Mouse (Mus musculus): ENCODE results near the gene Lyrm7. TPM values are rescaled to one million over a fixed set of nuclear protein-coding genes. Genes with fewer than 3 reads are reported as not detected.

Lyrm7 gene
- polyA plus RNA-seq, 1 experiment from 2014 or later = 9.7 TPM

DNA sequence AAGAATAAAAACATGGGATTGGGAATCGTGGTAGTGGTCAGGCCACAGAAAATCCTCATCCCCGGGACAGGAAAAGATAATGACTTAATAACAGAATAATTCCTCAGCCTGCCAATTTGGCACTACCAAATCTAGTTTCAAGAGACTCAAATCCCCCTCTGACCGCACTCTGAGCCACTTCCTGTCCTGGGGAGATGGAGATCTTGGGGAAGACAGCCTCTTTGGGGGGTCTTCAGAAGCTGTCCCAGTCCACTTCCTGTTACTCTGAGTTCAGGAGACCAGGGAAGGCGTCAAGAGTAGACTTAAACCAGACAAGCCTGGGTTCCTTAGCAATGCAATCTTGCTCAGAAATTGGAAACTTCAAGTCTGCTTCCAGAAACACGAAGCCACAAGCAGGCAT, 15.8 kb downstream of the Lyrm7 start:
- H3K4me1 ChIP-seq (replicated peaks; ENCODE audit: control insufficient read depth, insufficient read depth, low read length) = no peaks in the 10 kb centered on the region
- H3K9me3 ChIP-seq (ENCODE audit: control insufficient read depth, low read length) = no peaks in the 10 kb centered on the region
- H3K27ac ChIP-seq (ENCODE audit: low read depth, low read length) = peak overlapping the region; percentile 77
- ATAC-seq (ENCODE audit: low FRiP score) = no peak
- no peak for DNase-seq (ENCODE audit: low spot score)
- no peak overlapping the region for H3K4me3 ChIP-seq (ENCODE audit: low read depth, low read length)
- H3K9ac ChIP-seq (ENCODE audit: low read depth, low read length) = no peak overlapping the region
- H3K4me2 ChIP-seq (replicated peaks; ENCODE audit: low read depth, low read length) = no peak overlapping the region
- WGBS = 78% methylated on average over 5 of the region's 5 CpGs
- H3K27me3 ChIP-seq (ENCODE audit: control insufficient read depth, insufficient read depth, low read length) = no peaks in the 10 kb centered on the region
- no peaks in the 10 kb centered on the region for H3K36me3 ChIP-seq (ENCODE audit: control insufficient read depth, insufficient read depth, low read length)

- Histone ChIP-seq H3K4me3 (ENCODE audit: low read depth, low read length) (no peak overlapping the region), H3K4me1 (replicated peaks; ENCODE audit: control insufficient read depth, insufficient read depth, low read length) (no peaks in the 10 kb centered on the region), H3K27ac (ENCODE audit: low read depth, low read length) (peak overlapping the region; percentile 77), H3K27me3 (ENCODE audit: control insufficient read depth, insufficient read depth, low read length) (no peaks in the 10 kb centered on the region), H3K9ac (ENCODE audit: low read depth, low read length) (no peak overlapping the region), H3K36me3 (ENCODE audit: control insufficient read depth, insufficient read depth, low read length) (no peaks in the 10 kb centered on the region), H3K4me2 (replicated peaks; ENCODE audit: low read depth, low read length) (no peak overlapping the region), H3K9me3 (ENCODE audit: control insufficient read depth, low read length) (no peaks in the 10 kb centered on the region)
- DNase-seq (ENCODE audit: low spot score) (no peak), ATAC-seq (ENCODE audit: low FRiP score) (no peak)
- WGBS = 51% methylated on average over 9 of the region's 9 CpGs
Observed at GRCm38 (mm10) chr11:54844424-54844823, 16.3 kb downstream of the Lyrm7 start.

DNA sequence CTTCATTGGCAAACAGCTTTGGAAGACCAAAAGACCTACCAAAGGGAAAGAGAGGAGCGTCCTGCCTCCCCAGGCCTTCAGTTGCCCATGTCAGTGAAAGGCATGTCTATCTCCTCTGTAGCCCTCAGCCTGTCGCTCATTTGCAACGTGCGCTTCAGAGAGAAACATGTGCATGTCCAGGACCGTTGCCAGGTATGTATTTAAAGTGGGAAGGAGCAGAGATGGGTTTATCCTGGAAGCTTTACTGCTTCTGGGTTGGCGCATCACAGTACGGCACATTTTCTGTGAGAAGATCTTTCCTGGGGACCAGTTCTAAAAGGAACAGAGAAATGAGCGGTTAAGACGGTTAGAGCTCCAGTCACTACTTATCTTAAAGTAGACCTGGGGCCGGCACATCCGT, 19.8 kb downstream of the Lyrm7 start:
- Histone ChIP-seq H3K4me3 (ENCODE audit: low read depth, low read length) (no peak overlapping the region), H3K4me1 (replicated peaks; ENCODE audit: control insufficient read depth, insufficient read depth, low read length) (no peaks in the 10 kb centered on the region), H3K9ac (ENCODE audit: low read depth, low read length) (no peak overlapping the region), H3K9me3 (ENCODE audit: control insufficient read depth, low read length) (no peaks in the 10 kb centered on the region), H3K27ac (ENCODE audit: low read depth, low read length) (no peak overlapping the region), H3K27me3 (ENCODE audit: control insufficient read depth, insufficient read depth, low read length) (no peaks in the 10 kb centered on the region), H3K4me2 (replicated peaks; ENCODE audit: low read depth, low read length) (no peak overlapping the region), H3K36me3 (ENCODE audit: control insufficient read depth, insufficient read depth, low read length) (no peaks in the 10 kb centered on the region)
- DNase-seq (ENCODE audit: low spot score) (no peak), ATAC-seq (ENCODE audit: low FRiP score) (no peak)
- 93% methylated on average over 11 of the region's 11 CpGs for WGBS

DNA sequence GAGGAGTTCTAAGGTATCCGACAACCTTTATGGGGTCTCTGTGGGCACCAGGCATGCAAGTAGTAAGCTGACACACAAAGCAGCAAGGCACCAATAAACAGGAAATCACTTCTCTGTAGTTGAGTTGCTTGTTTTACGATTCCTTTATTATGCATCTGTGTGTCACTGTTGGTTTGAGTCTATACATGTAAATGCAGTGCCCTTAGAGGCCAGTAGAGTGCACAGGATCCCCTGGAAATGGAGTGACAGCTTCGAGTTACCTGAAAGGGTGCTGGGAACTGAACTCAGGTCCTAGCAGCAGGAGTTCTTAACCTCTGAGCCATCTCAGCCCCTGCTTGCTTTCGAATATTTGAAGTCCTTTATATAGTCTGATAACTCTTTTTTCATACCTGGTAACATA, 21.0 kb downstream of the Lyrm7 start:
- 91% methylated on average over 4 of the region's 4 CpGs for WGBS
- Histone ChIP-seq H3K9me3 (ENCODE audit: control insufficient read depth, low read length) (no peaks in the 10 kb centered on the region), H3K27ac (ENCODE audit: low read depth, low read length) (no peak overlapping the region), H3K4me1 (replicated peaks; ENCODE audit: control insufficient read depth, insufficient read depth, low read length) (no peaks in the 10 kb centered on the region), H3K9ac (ENCODE audit: low read depth, low read length) (no peak overlapping the region), H3K4me2 (replicated peaks; ENCODE audit: low read depth, low read length) (no peak overlapping the region), H3K36me3 (ENCODE audit: control insufficient read depth, insufficient read depth, low read length) (no peaks in the 10 kb centered on the region), H3K4me3 (ENCODE audit: low read depth, low read length) (no peak overlapping the region), H3K27me3 (ENCODE audit: control insufficient read depth, insufficient read depth, low read length) (no peaks in the 10 kb centered on the region)
- DNase-seq (ENCODE audit: low spot score) = no peak
- ATAC-seq (ENCODE audit: low FRiP score) = no peak

- H3K9ac ChIP-seq (ENCODE audit: low read depth, low read length) = no peak overlapping the region
- H3K4me1 ChIP-seq (replicated peaks; ENCODE audit: control insufficient read depth, insufficient read depth, low read length) = no peaks in the 10 kb centered on the region
- no peak overlapping the region for H3K4me2 ChIP-seq (replicated peaks; ENCODE audit: low read depth, low read length)
- H3K27ac ChIP-seq (ENCODE audit: low read depth, low read length) = no peak overlapping the region
- no peak for DNase-seq (ENCODE audit: low spot score)
- 85% methylated on average over 9 of the region's 9 CpGs for WGBS
- no peak for ATAC-seq (ENCODE audit: low FRiP score)
- no peaks in the 10 kb centered on the region for H3K9me3 ChIP-seq (ENCODE audit: control insufficient read depth, low read length)
- H3K36me3 ChIP-seq (ENCODE audit: control insufficient read depth, insufficient read depth, low read length) = no peaks in the 10 kb centered on the region
- no peaks in the 10 kb centered on the region for H3K27me3 ChIP-seq (ENCODE audit: control insufficient read depth, insufficient read depth, low read length)
- H3K4me3 ChIP-seq (ENCODE audit: low read depth, low read length) = no peak overlapping the region
Observed at GRCm38 (mm10) chr11:54836106-54836505, 24.6 kb downstream of the Lyrm7 start.

DNA sequence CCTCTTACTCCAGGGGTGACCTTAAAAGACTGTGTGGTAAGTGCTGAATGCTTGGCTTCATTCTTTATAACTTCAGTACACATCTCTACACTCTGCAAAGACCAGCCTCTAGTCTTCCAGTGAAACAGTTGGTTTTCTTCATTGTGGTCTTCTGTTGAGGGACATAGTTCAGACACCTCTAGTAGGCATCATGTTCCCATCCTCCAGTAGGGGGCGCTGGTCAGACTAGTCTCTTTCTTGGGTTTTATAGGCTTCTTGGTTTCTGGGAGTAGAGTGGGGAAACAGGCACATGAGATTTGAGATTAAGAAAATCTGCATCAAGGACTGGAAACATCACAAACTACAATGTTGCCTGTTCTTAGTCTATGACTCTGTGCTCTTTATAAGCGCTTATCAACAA, 26.1 kb downstream of the Lyrm7 start:
- no peaks in the 10 kb centered on the region for H3K9me3 ChIP-seq (ENCODE audit: control insufficient read depth, low read length)
- no peaks in the 10 kb centered on the region for H3K4me1 ChIP-seq (replicated peaks; ENCODE audit: control insufficient read depth, insufficient read depth, low read length)
- no peak overlapping the region for H3K4me2 ChIP-seq (replicated peaks; ENCODE audit: low read depth, low read length)
- H3K36me3 ChIP-seq (ENCODE audit: control insufficient read depth, insufficient read depth, low read length) = no peaks in the 10 kb centered on the region
- H3K4me3 ChIP-seq (ENCODE audit: low read depth, low read length) = no peak overlapping the region
- H3K27me3 ChIP-seq (ENCODE audit: control insufficient read depth, insufficient read depth, low read length) = no peaks in the 10 kb centered on the region
- no peak overlapping the region for H3K9ac ChIP-seq (ENCODE audit: low read depth, low read length)
- ATAC-seq (ENCODE audit: low FRiP score) (no peak), DNase-seq (ENCODE audit: low spot score) (no peak)
- WGBS = 58% methylated on average over 2 of the region's 2 CpGs
- no peak overlapping the region for H3K27ac ChIP-seq (ENCODE audit: low read depth, low read length)

- DNase-seq (ENCODE audit: low spot score) (no peak), ATAC-seq (ENCODE audit: low FRiP score) (no peak)
- no peak overlapping the region for H3K27ac ChIP-seq (ENCODE audit: low read depth, low read length)
- 93% methylated on average over 4 of the region's 4 CpGs for WGBS
- no peaks in the 10 kb centered on the region for H3K36me3 ChIP-seq (ENCODE audit: control insufficient read depth, insufficient read depth, low read length)
- no peaks in the 10 kb centered on the region for H3K9me3 ChIP-seq (ENCODE audit: control insufficient read depth, low read length)
- H3K4me2 ChIP-seq (replicated peaks; ENCODE audit: low read depth, low read length) = no peak overlapping the region
- no peak overlapping the region for H3K9ac ChIP-seq (ENCODE audit: low read depth, low read length)
- no peaks in the 10 kb centered on the region for H3K27me3 ChIP-seq (ENCODE audit: control insufficient read depth, insufficient read depth, low read length)
- H3K4me1 ChIP-seq (replicated peaks; ENCODE audit: control insufficient read depth, insufficient read depth, low read length) = no peaks in the 10 kb centered on the region
- no peak overlapping the region for H3K4me3 ChIP-seq (ENCODE audit: low read depth, low read length)
Observed at GRCm38 (mm10) chr11:54833833-54834232, 26.9 kb downstream of the Lyrm7 start.

- 92% methylated on average over 8 of the region's 8 CpGs for WGBS
- ATAC-seq (ENCODE audit: low FRiP score) (no peak), DNase-seq (ENCODE audit: low spot score) (no peak)
- Histone ChIP-seq H3K27me3 (ENCODE audit: control insufficient read depth, insufficient read depth, low read length) (no peaks in the 10 kb centered on the region), H3K4me3 (ENCODE audit: low read depth, low read length) (no peak overlapping the region), H3K4me2 (replicated peaks; ENCODE audit: low read depth, low read length) (no peak overlapping the region), H3K4me1 (replicated peaks; ENCODE audit: control insufficient read depth, insufficient read depth, low read length) (no peaks in the 10 kb centered on the region), H3K9ac (ENCODE audit: low read depth, low read length) (no peak overlapping the region), H3K27ac (ENCODE audit: low read depth, low read length) (no peak overlapping the region), H3K9me3 (ENCODE audit: control insufficient read depth, low read length) (peaks cover 3% of the 10 kb centered on the region; the same call in 1 of the 2 replicates), H3K36me3 (ENCODE audit: control insufficient read depth, insufficient read depth, low read length) (no peaks in the 10 kb centered on the region)
Observed at GRCm38 (mm10) chr11:54826819-54827218, 33.9 kb downstream of the Lyrm7 start.

GRCm38 (mm10) chr11:54825774-54826173, 34.9 kb downstream of the Lyrm7 start:
- 80% methylated on average over 4 of the region's 4 CpGs for WGBS
- Histone ChIP-seq H3K4me2 (replicated peaks; ENCODE audit: low read depth, low read length) (no peak overlapping the region), H3K9ac (ENCODE audit: low read depth, low read length) (no peak overlapping the region), H3K36me3 (ENCODE audit: control insufficient read depth, insufficient read depth, low read length) (no peaks in the 10 kb centered on the region), H3K27me3 (ENCODE audit: control insufficient read depth, insufficient read depth, low read length) (no peaks in the 10 kb centered on the region), H3K4me1 (replicated peaks; ENCODE audit: control insufficient read depth, insufficient read depth, low read length) (no peaks in the 10 kb centered on the region), H3K9me3 (ENCODE audit: control insufficient read depth, low read length) (peaks cover 3% of the 10 kb centered on the region; the same call in 1 of the 2 replicates), H3K27ac (ENCODE audit: low read depth, low read length) (no peak overlapping the region), H3K4me3 (ENCODE audit: low read depth, low read length) (no peak overlapping the region)
- ATAC-seq (ENCODE audit: low FRiP score) (no peak), DNase-seq (ENCODE audit: low spot score) (no peak)

All from hindbrain, embryonic 11.5 days (tissue).